Mouse (Mus musculus): Measurements from ENCODE around the gene Cpne5. TPM values are rescaled to one million over a fixed set of nuclear protein-coding genes. Genes with fewer than 3 reads are reported as not detected.
"Not testable (repeated sequence)": the region's sequence is repeated elsewhere in the genome, so short reads cannot be mapped to it uniquely, and the experiment has no call there.

The Cpne5 gene
- total RNA-seq, 1 experiment from 2014 or later: not detected

- ATAC-seq (replicated peaks; ENCODE audit: insufficient number of reproducible peaks, low FRiP score, low TSS enrichment, poor library complexity, severe bottlenecking): no peak
Measured at GRCm38 (mm10) chr17:29258921-29259320, 21.0 kb upstream of the Cpne5 start.

- ATAC-seq (replicated peaks; ENCODE audit: insufficient number of reproducible peaks, low FRiP score, low TSS enrichment, poor library complexity, severe bottlenecking): no peak
Measured at GRCm38 (mm10) chr17:29258025-29258558, 20.1 kb upstream of the Cpne5 start.

- ATAC-seq (replicated peaks; ENCODE audit: insufficient number of reproducible peaks, low FRiP score, low TSS enrichment, poor library complexity, severe bottlenecking): no peak
Measured at GRCm38 (mm10) chr17:29257001-29257511, 19.1 kb upstream of the Cpne5 start.

DNA sequence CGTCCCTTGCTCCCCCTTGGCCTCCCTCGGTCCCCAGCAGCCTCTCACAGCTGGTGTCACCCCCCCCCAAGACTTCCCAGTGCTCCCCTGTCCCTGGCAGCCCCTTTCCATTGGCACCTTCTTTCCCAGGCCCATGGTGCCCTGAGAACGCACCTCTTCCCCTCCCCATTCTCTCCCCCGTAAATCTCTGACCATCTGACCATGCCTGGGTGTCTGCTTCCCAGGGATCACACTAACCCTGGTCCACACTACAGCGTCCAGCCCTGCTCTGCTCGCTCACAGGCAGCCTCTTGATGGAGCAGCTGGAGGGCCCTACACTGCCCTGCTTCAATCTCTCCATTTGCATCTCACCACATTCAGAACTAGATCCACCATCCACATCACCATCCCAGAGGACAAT lies 18.5 kb upstream of the Cpne5 start:
- ATAC-seq (replicated peaks; ENCODE audit: insufficient number of reproducible peaks, low FRiP score, low TSS enrichment, poor library complexity, severe bottlenecking): no peak

DNA sequence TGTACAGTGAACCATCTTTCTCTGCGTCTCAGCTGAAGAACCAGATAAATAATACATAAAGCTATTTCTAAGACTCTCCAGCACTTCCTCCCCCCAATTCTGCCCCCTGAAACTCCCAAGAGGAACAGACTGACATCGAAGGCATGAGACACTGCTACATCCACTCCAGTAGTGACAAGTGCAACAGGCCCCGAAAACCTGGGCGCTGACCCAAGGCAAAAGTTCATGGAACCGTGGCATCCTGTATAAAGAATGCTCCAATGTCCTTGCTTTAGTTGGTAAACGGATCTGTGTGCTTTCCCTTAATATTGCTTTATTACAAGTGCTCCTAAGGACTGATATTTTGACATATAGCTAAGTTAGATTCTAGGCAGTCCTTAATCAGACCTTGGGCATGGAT lies 16.8 kb upstream of the Cpne5 start:
- ATAC-seq (replicated peaks; ENCODE audit: insufficient number of reproducible peaks, low FRiP score, low TSS enrichment, poor library complexity, severe bottlenecking): not testable (repeated sequence)

GRCm38 (mm10) chr17:29253684-29254083 lies 15.7 kb upstream of the Cpne5 start:
- no peak for ATAC-seq (replicated peaks; ENCODE audit: insufficient number of reproducible peaks, low FRiP score, low TSS enrichment, poor library complexity, severe bottlenecking)

GRCm38 (mm10) chr17:29253236-29253635 lies 15.3 kb upstream of the Cpne5 start:
- no peak for ATAC-seq (replicated peaks; ENCODE audit: insufficient number of reproducible peaks, low FRiP score, low TSS enrichment, poor library complexity, severe bottlenecking)

DNA sequence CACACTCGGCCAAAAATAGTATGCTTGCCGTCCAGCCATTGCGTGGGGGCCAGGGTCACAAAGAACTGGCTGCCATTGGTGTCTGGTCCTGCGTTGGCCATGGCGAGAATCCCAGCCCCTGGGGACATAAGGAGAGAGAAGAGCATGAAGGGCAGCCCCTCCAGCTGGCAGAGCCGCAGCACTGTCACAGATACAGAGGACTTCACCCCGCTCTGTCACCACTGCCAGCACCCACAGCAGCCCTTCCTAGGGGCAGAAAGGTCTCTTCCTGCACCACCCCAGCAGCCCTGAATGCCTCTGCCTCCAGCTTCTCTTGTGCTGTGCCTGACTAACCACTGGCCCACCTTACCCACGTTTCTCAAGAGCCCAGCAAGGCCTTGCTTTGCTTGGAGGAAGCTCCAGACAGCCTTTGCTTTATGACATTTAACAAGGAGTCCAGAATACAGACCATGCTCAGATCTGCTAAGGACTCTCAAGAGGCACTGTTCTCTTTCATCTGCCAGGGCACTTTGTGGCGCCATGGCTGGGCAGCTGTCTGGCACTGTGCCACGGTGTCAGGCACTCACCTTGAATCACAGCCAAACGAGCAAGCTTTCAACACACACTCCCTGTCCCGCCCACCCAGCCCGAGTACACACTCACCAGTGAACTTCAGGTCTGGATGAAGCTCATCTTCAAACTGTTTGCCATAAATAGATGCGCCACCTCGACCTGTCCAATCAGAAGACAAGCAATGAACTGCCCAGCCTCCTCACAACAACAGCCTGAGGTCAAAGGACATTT lies 13.8 kb upstream of the Cpne5 start:
- no peak for ATAC-seq (replicated peaks; ENCODE audit: insufficient number of reproducible peaks, low FRiP score, low TSS enrichment, poor library complexity, severe bottlenecking)

GRCm38 (mm10) chr17:29251006-29251405 lies 13.0 kb upstream of the Cpne5 start:
- not testable (repeated sequence) for ATAC-seq (replicated peaks; ENCODE audit: insufficient number of reproducible peaks, low FRiP score, low TSS enrichment, poor library complexity, severe bottlenecking)

DNA sequence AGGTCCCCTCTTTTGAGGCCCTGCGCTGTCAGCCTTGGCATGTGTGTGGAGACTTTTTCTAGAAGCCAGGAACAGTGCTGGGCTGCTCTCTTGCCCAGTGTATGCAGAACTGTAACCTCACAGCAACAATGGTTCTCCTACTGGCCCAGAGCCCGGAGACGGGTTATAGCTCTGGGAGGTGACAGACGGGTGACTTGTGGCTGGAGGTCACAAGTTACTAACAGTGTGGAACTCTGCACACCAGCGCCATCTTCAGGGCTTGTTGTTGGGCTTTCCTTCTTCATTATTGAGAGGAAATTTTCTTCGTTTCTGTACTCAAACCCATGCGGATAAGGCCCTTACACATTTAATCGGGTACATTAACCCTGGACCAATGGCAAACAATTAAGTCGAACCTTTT lies 11.5 kb upstream of the Cpne5 start:
- ATAC-seq (replicated peaks; ENCODE audit: insufficient number of reproducible peaks, low FRiP score, low TSS enrichment, poor library complexity, severe bottlenecking): no peak

- no peak for ATAC-seq (replicated peaks; ENCODE audit: insufficient number of reproducible peaks, low FRiP score, low TSS enrichment, poor library complexity, severe bottlenecking)
Measured at GRCm38 (mm10) chr17:29247881-29248280, 9.9 kb upstream of the Cpne5 start.

DNA sequence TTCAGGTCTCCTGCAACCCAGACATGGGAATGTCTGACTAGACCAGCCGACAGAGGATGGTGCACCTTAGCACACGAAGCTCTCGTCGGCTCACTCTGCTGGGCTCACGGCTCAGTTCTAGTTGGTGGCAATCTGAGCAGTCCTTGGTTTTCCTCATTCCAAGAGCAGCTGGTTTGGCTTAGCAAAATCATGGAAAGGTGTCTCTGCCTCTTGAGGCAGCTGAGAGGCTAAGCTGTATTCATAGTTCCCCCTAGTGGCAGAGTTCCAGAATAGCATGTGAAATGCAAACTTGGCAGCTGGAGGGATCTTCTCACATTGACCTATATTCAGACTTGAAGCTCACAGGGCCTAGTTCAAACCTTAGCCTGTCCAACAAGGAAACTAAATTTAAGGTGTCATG lies 8.6 kb upstream of the Cpne5 start:
- 0 out of 2 replicates have a peak, but pooled peaks have one; percentile 52 for ATAC-seq (replicated peaks; ENCODE audit: insufficient number of reproducible peaks, low FRiP score, low TSS enrichment, poor library complexity, severe bottlenecking)

DNA sequence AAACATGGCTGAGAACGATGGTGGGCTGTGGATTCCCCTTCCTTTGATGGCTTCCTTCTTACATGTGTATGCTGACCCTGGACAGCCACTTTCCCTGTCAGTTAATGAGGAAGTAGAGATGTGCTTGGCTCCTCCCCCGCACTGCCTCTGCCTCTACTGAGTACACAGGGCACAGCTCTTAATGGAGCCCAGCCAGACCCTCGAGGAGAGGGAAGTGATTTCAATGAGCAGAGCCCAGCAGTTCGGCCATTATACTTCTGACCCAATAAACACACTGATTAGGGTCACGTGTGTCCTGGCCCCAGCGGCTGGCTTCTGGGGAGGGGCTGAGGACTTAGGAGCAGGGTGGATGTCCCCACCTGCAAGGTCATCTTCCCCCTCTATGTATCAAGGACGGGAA lies 7.8 kb upstream of the Cpne5 start:
- ATAC-seq (replicated peaks; ENCODE audit: insufficient number of reproducible peaks, low FRiP score, low TSS enrichment, poor library complexity, severe bottlenecking): peak; percentile 51

- no peak for ATAC-seq (replicated peaks; ENCODE audit: insufficient number of reproducible peaks, low FRiP score, low TSS enrichment, poor library complexity, severe bottlenecking)
Measured at GRCm38 (mm10) chr17:29244912-29245311, 6.9 kb upstream of the Cpne5 start.

DNA sequence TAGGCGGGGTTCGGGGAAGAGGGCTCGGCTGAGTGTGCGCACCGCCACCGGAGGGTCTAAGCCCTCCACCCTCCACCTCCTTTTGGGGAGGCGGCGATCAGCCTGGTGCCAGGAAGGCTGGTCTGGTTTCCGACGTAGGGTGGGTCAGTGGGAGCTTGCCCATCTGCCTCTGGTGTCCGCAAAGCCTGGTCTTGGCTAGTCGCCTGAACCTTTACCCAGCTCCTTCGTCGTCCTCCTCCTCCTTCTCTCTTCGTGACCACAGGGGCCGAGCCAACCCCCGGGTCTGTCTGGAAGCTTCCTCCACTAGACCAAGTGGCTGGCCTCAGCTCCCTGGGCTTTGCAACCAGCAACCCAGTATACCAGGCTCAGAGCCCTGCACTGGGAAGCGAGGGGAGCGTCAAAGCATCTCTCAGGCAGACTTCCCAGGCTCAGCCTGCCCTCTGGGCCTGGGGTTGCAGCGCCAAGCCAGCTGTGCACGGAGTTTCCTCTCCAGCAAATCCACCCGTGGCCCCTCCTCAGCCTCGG lies 516 bp upstream of the Cpne5 start:
- no peak for ATAC-seq (replicated peaks; ENCODE audit: insufficient number of reproducible peaks, low FRiP score, low TSS enrichment, poor library complexity, severe bottlenecking)

- ATAC-seq (replicated peaks; ENCODE audit: insufficient number of reproducible peaks, low FRiP score, low TSS enrichment, poor library complexity, severe bottlenecking): no peak
Measured at GRCm38 (mm10) chr17:29237267-29237771, 648 bp downstream of the Cpne5 start.

- ATAC-seq (replicated peaks; ENCODE audit: insufficient number of reproducible peaks, low FRiP score, low TSS enrichment, poor library complexity, severe bottlenecking): no peak
Measured at GRCm38 (mm10) chr17:29236111-29236510, 1.9 kb downstream of the Cpne5 start.

- no peak for ATAC-seq (replicated peaks; ENCODE audit: insufficient number of reproducible peaks, low FRiP score, low TSS enrichment, poor library complexity, severe bottlenecking)
Measured at GRCm38 (mm10) chr17:29231109-29231508, 6.9 kb downstream of the Cpne5 start.

DNA sequence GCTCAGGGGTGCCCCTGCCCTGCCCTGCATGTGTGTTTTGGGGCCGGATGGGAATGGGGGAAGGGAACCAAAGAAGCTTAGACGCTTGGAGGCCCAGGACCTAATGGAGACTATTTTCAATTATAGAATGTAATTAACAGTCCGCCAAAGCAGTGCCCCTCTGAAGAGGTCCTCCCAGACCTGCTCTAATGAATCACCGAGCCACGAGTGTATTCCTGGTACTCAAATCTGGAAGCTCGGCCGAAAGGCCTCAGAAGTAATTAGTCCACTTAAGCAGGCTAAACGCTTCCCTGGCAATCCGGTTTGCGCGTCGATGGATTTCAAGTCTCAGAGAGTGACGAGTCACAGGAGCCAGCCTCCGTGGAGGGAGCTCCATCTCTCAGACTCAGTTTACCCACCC lies 17.3 kb downstream of the Cpne5 start:
- no peak for ATAC-seq (replicated peaks; ENCODE audit: insufficient number of reproducible peaks, low FRiP score, low TSS enrichment, poor library complexity, severe bottlenecking)

GRCm38 (mm10) chr17:29218017-29218416 lies 19.9 kb downstream of the Cpne5 start:
- ATAC-seq (replicated peaks; ENCODE audit: insufficient number of reproducible peaks, low FRiP score, low TSS enrichment, poor library complexity, severe bottlenecking): no peak
